Mouse (Mus musculus) stomach, embryonic 14.5 days (tissue): ENCODE results near the gene Tmem94. TPM values are rescaled to one million over a fixed set of nuclear protein-coding genes. Genes with fewer than 3 reads are reported as not detected.

Experiments used
- ATAC-seq: fragments of 200-750 bp; cut with Nextera tagmentation; 2 replicates; pipeline ENCODE4 v1.8.0; 2017; ENCODE audit warnings: low read depth, moderate TSS enrichment; ENCODE audit not compliant: insufficient number of reproducible peaks, insufficient read depth, low FRiP score
- H3K27ac ChIP-seq: fragments of 300-500 bp; sonication (generic); 2 replicates; pipeline ENCODE4 v1.5.1; 2014; ENCODE audit warnings: mild to moderate bottlenecking, low read length, moderate library complexity, mixed read lengths
- H3K27me3 ChIP-seq: fragments of 300-500 bp; sonication (generic); 2 replicates; pipeline ENCODE4 v1.6.1; 2014; ENCODE audit warnings: low read length, control low read depth, mixed read lengths; ENCODE audit not compliant: control insufficient read depth, insufficient read depth
- H3K36me3 ChIP-seq: fragments of 300-500 bp; sonication (generic); 2 replicates; pipeline ENCODE4 v1.6.1; 2014; ENCODE audit warnings: mild to moderate bottlenecking, control low read depth, low read length, moderate library complexity, mixed read lengths; ENCODE audit not compliant: control insufficient read depth, insufficient read depth
- H3K4me1 ChIP-seq: fragments of 300-500 bp; sonication (generic); 2 replicates; pipeline ENCODE4 v1.6.1; 2014; ENCODE audit warnings: low read length, control low read depth, mixed read lengths; ENCODE audit not compliant: control insufficient read depth, insufficient read depth
- H3K4me2 ChIP-seq: fragments of 300-500 bp; sonication (generic); replicated peaks from 2 replicates; pipeline ENCODE4 v1.6.1; 2014; ENCODE audit warnings: low read depth, low read length, control low read depth
- H3K4me3 ChIP-seq: fragments of 300-500 bp; sonication (generic); 2 replicates; pipeline ENCODE4 v1.5.1; 2014; ENCODE audit warnings: low read depth, low read length, control low read depth
- H3K9ac ChIP-seq: fragments of 300-500 bp; sonication (generic); replicated peaks from 2 replicates; pipeline ENCODE4 v1.6.1; 2014; ENCODE audit warnings: low read depth, mild to moderate bottlenecking, control low read depth, low read length, moderate library complexity, mixed read lengths
- H3K9me3 ChIP-seq: fragments of 300-500 bp; sonication (generic); 2 replicates; pipeline ENCODE4 v1.6.1; 2016; ENCODE audit warnings: low read depth, low read length, control low read depth; ENCODE audit not compliant: control insufficient read depth
- WGBS: fragments of 180-500 bp; shearing (Covaris S2); extraction: QIAGEN DNeasy Blood & Tissue Kit; methylation state at CpG from one replicate; pipeline ENCODE4 v1.1.7; 2014; 5-methylcytosine and 5-hydroxymethylcytosine counted together
- microRNA-seq: library from miRNA; unstranded; fragments of <30 nt; microRNA quantifications from one replicate; pipeline ENCODE4, GENCODE M21; 2016
- polyA plus RNA-seq: library from polyadenylated mRNA; unstranded; fragments of >200 nt; fragmentation: Nextera tagmentation; extraction: Ambion mirVana; gene quantifications from 2 replicates; pipeline ENCODE4 v1.2.1, GENCODE M21; 2014

Gene Tmem94
- polyA plus RNA-seq, 1 experiment from 2014 or later, result 17.0 TPM

- H3K9ac ChIP-seq, result no peak overlapping the region
- H3K4me3 ChIP-seq, result no peak overlapping the region
- no peaks in the 10 kb centered on the region for H3K27me3 ChIP-seq
- no peak overlapping the region for H3K4me2 ChIP-seq
- H3K9me3 ChIP-seq, result no peaks in the 10 kb centered on the region
- peaks cover 7% of the 10 kb centered on the region; the same call in 1 of the 2 replicates for H3K36me3 ChIP-seq
- 65% methylated on average over 5 of the region's 5 CpGs for WGBS
- peaks cover 35% of the 10 kb centered on the region for H3K4me1 ChIP-seq
- ATAC-seq, result peak; percentile 80
- peak overlapping the region; percentile 88; the same call in 1 of the 2 replicates for H3K27ac ChIP-seq
Observed at GRCm38 (mm10) chr11:115843891-115844239, 78.6 kb downstream of the Tmem94 start.

GRCm38 (mm10) chr11:115844240-115844639, 79.0 kb downstream of the Tmem94 start:
- Histone ChIP-seq H3K27me3 (no peaks in the 10 kb centered on the region), H3K9me3 (no peaks in the 10 kb centered on the region), H3K4me2 (no peak overlapping the region), H3K4me1 (peaks cover 32% of the 10 kb centered on the region), H3K4me3 (no peak overlapping the region), H3K9ac (no peak overlapping the region), H3K27ac (peak overlapping the region; percentile 88), H3K36me3 (peaks cover 7% of the 10 kb centered on the region; the same call in 1 of the 2 replicates)
- 62% methylated on average over 8 of the region's 8 CpGs for WGBS
- ATAC-seq, result no peak; the same call in none of the 2 replicates

- H3K27ac ChIP-seq, result no peak overlapping the region
Observed at GRCm38 (mm10) chr11:115845819-115846218, 80.6 kb downstream of the Tmem94 start.

More at GRCm38 (mm10) chr11:115845819-115846218, 80.6 kb downstream of the Tmem94 start:
- no peaks in the 10 kb centered on the region for H3K27me3 ChIP-seq
- no peak overlapping the region for H3K4me2 ChIP-seq
- H3K4me3 ChIP-seq, result no peak overlapping the region
- H3K36me3 ChIP-seq, result peaks cover 16% of the 10 kb centered on the region
- H3K4me1 ChIP-seq, result peaks cover 25% of the 10 kb centered on the region
- 90% methylated on average over 2 of the region's 2 CpGs for WGBS
- ATAC-seq, result no peak
- no peaks in the 10 kb centered on the region for H3K9me3 ChIP-seq
- H3K9ac ChIP-seq, result no peak overlapping the region

Small RNAs within 50 kb of the gene (microRNA-seq; reads per million reads assigned to microRNA genes)
- 0.78 reads per million for gene Mir5621

Other genes starting within 250 kb of the Tmem94 start
- 984 and 994 TPM in 2 replicates for gene Sumo2, start 229.2 kb upstream of the Tmem94 start, polyA plus RNA-seq
- gene Nup85, start 201.0 kb upstream of the Tmem94 start, polyA plus RNA-seq, result 162 and 164 TPM in 2 replicates
- gene Mrps7, start 161.5 kb upstream of the Tmem94 start, polyA plus RNA-seq, result 88.8 and 96.0 TPM in 2 replicates
- gene Gga3, start 161.4 kb upstream of the Tmem94 start, polyA plus RNA-seq, result 18.6 and 21.2 TPM in 2 replicates
- gene Mif4gd, start 152.5 kb upstream of the Tmem94 start, polyA plus RNA-seq, result 33.4 and 35.1 TPM in 2 replicates
- gene Slc25a19, start 137.1 kb upstream of the Tmem94 start, polyA plus RNA-seq, result 21.5 and 24.3 TPM in 2 replicates
- gene Grb2, start 56.8 kb upstream of the Tmem94 start, polyA plus RNA-seq, result 39.6 and 55.0 TPM in 2 replicates
- 14.3 and 15.3 TPM in 2 replicates for gene Caskin2, start 48.2 kb downstream of the Tmem94 start, polyA plus RNA-seq
- 24.3 and 25.0 TPM in 2 replicates for gene Tsen54, start 49.3 kb downstream of the Tmem94 start, polyA plus RNA-seq
- gene Llgl2, start 58.6 kb downstream of the Tmem94 start, polyA plus RNA-seq, result 37.6 and 41.1 TPM in 2 replicates
- gene Myo15b, start 93.0 kb downstream of the Tmem94 start, polyA plus RNA-seq, result 3.1 and 5.9 TPM in 2 replicates
- 2.1 TPM in 2 replicates for gene Smim5, start 134.5 kb downstream of the Tmem94 start, polyA plus RNA-seq
- 35.9 and 41.9 TPM in 2 replicates for gene Smim6, start 146.6 kb downstream of the Tmem94 start, polyA plus RNA-seq
- gene Sap30bp, start 167.8 kb downstream of the Tmem94 start, polyA plus RNA-seq, result 35.8 and 43.6 TPM in 2 replicates
- 19.6 and 20.2 TPM in 2 replicates for gene Recql5, start 168.0 kb downstream of the Tmem94 start, polyA plus RNA-seq
- 10.2 and 10.7 TPM in 2 replicates for gene Itgb4, start 209.3 kb downstream of the Tmem94 start, polyA plus RNA-seq
- gene Galk1, start 247.3 kb downstream of the Tmem94 start, polyA plus RNA-seq, result 157 and 164 TPM in 2 replicates